18 mouse cellular contexts compared by ENCODE assay signal in the genomic region with DNA sequence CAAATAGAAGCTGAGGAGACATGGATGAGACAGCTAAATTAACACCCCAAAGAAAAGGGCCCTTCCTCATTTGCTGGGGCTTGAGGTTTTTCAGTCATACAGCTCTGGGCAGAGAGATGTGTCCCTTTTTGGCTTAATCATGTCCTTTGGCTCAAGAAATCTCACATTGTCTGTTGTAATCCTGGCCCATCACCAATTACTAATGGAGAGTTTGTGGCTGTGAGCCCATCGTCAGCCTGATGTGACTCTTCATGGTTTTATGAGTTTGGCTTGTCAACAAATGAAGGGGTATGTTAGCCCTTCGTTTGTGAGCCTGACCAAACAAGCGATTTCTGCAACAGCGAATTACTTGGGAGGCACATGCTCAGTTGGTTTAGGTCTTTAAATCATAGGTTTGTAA. TPM values are rescaled to one million over a fixed set of nuclear protein-coding genes. Genes with fewer than 3 reads are reported as not detected.
DNase-seq lines count a peak whose midpoint lies in the region; TF ChIP-seq lines count a peak whose summit lies in the region.
"Had no signal": no experiment of that assay in that cellular context is flagged by ENCODE, and none has a peak within 500 bp of the region (broad histone marks: within the 10 kb centered on the region; RNA-seq: fewer than 3 reads in every experiment).

No protein-coding gene starts in this region.

- H3K4me3 ChIP-seq in heart, embryonic 10.5 days: no peak overlapping the region
- H3K4me3 ChIP-seq in heart, adult 2 months: no peak overlapping the region
- H3K4me3 ChIP-seq: forebrain, embryonic 12.5 days; hindbrain, embryonic 13.5 days; midbrain, embryonic 13.5 days; stomach, embryonic 15.5 days had no signal

- 72% methylated on average over 4 of the region's 4 CpGs for WGBS in heart, embryonic 10.5 days
- 61% methylated on average over 4 of the region's 4 CpGs for WGBS in heart, adult 2 months

- TF ChIP-seq EP300 in heart, adult 2 months (IDR thresholded peaks at IDR 0.05; ENCODE audit: insufficient read depth, low read depth, low read length): no peak

- intact Hi-C loops in heart, adult 2 months (cut with DNase I): no loop called here
- intact Hi-C loops in left cerebral cortex, postnatal 4 days (cut with DNase I): no loop called here
- intact Hi-C loops in left cerebral cortex, postnatal 25 days (cut with DNase I): no loop called here

- no peaks in the 10 kb centered on the region for H3K27me3 ChIP-seq in heart, embryonic 10.5 days (ENCODE audit: insufficient read depth, poor library complexity, severe bottlenecking)
- H3K27me3 ChIP-seq in heart, adult 2 months (ENCODE audit: control insufficient read depth, insufficient read depth, low read length): no peaks in the 10 kb centered on the region
- H3K27me3 ChIP-seq: forebrain, embryonic 12.5 days; hindbrain, embryonic 13.5 days; midbrain, embryonic 13.5 days; stomach, embryonic 15.5 days had no signal

- no peaks in the 10 kb centered on the region for H3K9me3 ChIP-seq in heart, embryonic 10.5 days
- H3K9me3 ChIP-seq: hindbrain, embryonic 13.5 days; stomach, embryonic 15.5 days had no signal

- no peak for TF ChIP-seq POLR2A in heart, adult 2 months (IDR thresholded peaks at IDR 0.05; ENCODE audit: insufficient read depth, low read depth, low read length)
- TF ChIP-seq POLR2A in brain, embryonic 14.5 days (IDR thresholded peaks at IDR 0.05; ENCODE audit: borderline replicate concordance, extremely low read depth, insufficient read depth, insufficient read length, poor library complexity, severe bottlenecking): no peak

- no peaks in the 10 kb centered on the region for H3K4me1 ChIP-seq in heart, embryonic 10.5 days
- no peaks in the 10 kb centered on the region for H3K4me1 ChIP-seq in heart, adult 2 months (ENCODE audit: control insufficient read depth, insufficient read depth, low read length)
- H3K4me1 ChIP-seq: forebrain, embryonic 12.5 days; hindbrain, embryonic 13.5 days; midbrain, embryonic 13.5 days; stomach, embryonic 15.5 days had no signal

- no peak overlapping the region for H3K27ac ChIP-seq in heart, embryonic 10.5 days
- H3K27ac ChIP-seq in heart, adult 2 months: no peak overlapping the region
- H3K27ac ChIP-seq: forebrain, embryonic 12.5 days; hindbrain, embryonic 13.5 days; midbrain, embryonic 13.5 days; stomach, embryonic 15.5 days had no signal

- peak; percentile 71 to 74 for DNase-seq in cerebellum, postnatal 10 days
- DNase-seq in cerebellum, postnatal 25 days: no peak
- peak; percentile 33 for DNase-seq in heart, embryonic 10.5 days (ENCODE audit: low spot score)
- no peak for DNase-seq in heart, adult 2 months
- DNase-seq in left cerebral cortex, postnatal 4 days: peak; percentile 43
- no peak for DNase-seq in left cerebral cortex, postnatal 25 days (ENCODE audit: low spot score in 2 of 2)
- DNase-seq in brain, embryonic 14.5 days (ENCODE audit: low read depth): peak; percentile 57
- DNase-seq: adrenal gland, postnatal 10 days; cerebellum, adult 9-10 months; gastrocnemius, postnatal 14 days; heart, adult 18-20 months; kidney, adult 8-10 months; right cerebral cortex, postnatal 4 days; thymus, postnatal 25 days had no signal

- H3K9ac ChIP-seq in heart, adult 2 months (ENCODE audit: low read depth, low read length): no peak overlapping the region
- H3K9ac ChIP-seq: forebrain, embryonic 12.5 days; hindbrain, embryonic 13.5 days; midbrain, embryonic 13.5 days; stomach, embryonic 15.5 days had no signal

- H3K79me2 ChIP-seq in heart, adult 2 months (replicated peaks; ENCODE audit: control insufficient read depth, insufficient read depth, low read length): no peaks in the 10 kb centered on the region

- no peak for TF ChIP-seq CTCF in heart, adult 2 months (IDR thresholded peaks at IDR 0.05)
- no peak for TF ChIP-seq CTCF in brain, embryonic 14.5 days (IDR thresholded peaks at IDR 0.05; ENCODE audit: borderline replicate concordance, extremely low read depth, insufficient read depth, insufficient read length)

- H3K36me3 ChIP-seq in heart, embryonic 10.5 days: no peaks in the 10 kb centered on the region
- H3K36me3 ChIP-seq in heart, adult 2 months (ENCODE audit: control insufficient read depth, insufficient read depth, low read length): no peaks in the 10 kb centered on the region
- H3K36me3 ChIP-seq: forebrain, embryonic 12.5 days; hindbrain, embryonic 13.5 days; midbrain, embryonic 13.5 days; stomach, embryonic 15.5 days had no signal

RNA-seq across cellular contexts. Expression of gene Epb41l3, which starts 34.0 kb away (rescaled TPM):
- polyA plus RNA-seq in heart, embryonic 10.5 days (2016; fragmentation: Nextera tagmentation; extraction: Ambion mirVana): 108 and 132 TPM in 2 replicates
- total RNA-seq in heart, adult 2 months (2021): 10 to 100 TPM; 13.5 TPM
- polyA plus RNA-seq in heart, adult 2 months (2012; rRNA removed): 3.0 and 6.4 TPM in 2 replicates
- total RNA-seq in left cerebral cortex, postnatal 4 days (2021): 10 to 100 TPM; 80.3 to 94.5 TPM
- 100 to 1,000 TPM; 201 to 208 TPM for total RNA-seq in left cerebral cortex, postnatal 25 days (2021)
- polyA plus RNA-seq in brain, embryonic 14.5 days (2012; rRNA removed): 19.2 and 51.7 TPM in 2 replicates

Comparison
In these comparisons a context has a peak if more than half of its experiments do, and no peak if none do; other contexts are left out.
1. DNase-seq: peak in cerebellum, postnatal 10 days (2 of 2), heart, embryonic 10.5 days (single experiment), left cerebral cortex, postnatal 4 days (single experiment) and brain, embryonic 14.5 days (single experiment); none in cerebellum, postnatal 25 days (0 of 2), heart, adult 2 months (0 of 2) and left cerebral cortex, postnatal 25 days (0 of 2).
2. RNA of gene Epb41l3, which starts 34.0 kb away (total RNA-seq): 201 to 208 TPM in left cerebral cortex, postnatal 25 days and 80.3 to 94.5 TPM in left cerebral cortex, postnatal 4 days; 13.5 TPM in heart, adult 2 months; every median in the first group is over 4 times any median in the second.